Mouse (Mus musculus): ENCODE measurements at regions not wholly inside any gene's neighbourhood (a gene's known extent, or its start where the extent isn't known, plus 50 kb on each side); places are given as distances from the start of the nearest gene placed in this dataset.

- no peak for TF ChIP-seq POLR2A (IDR thresholded peaks at IDR 0.05; ENCODE audit: insufficient read length, low read depth)
- no peak for TF ChIP-seq USF1 (IDR thresholded peaks at IDR 0.05; ENCODE audit: low read depth)
- TF ChIP-seq E2F4 (IDR thresholded peaks at IDR 0.05; ENCODE audit: insufficient read depth): no peak
- TF ChIP-seq TCF12 (IDR thresholded peaks at IDR 0.05; ENCODE audit: insufficient read depth, poor library complexity, severe bottlenecking): no peak
- no peak for TF ChIP-seq POLR2AphosphoS2 (IDR thresholded peaks at IDR 0.05; ENCODE audit: insufficient read length, low read depth)
- TF ChIP-seq CEBPB (IDR thresholded peaks at IDR 0.05; ENCODE audit: insufficient read depth, poor library complexity, severe bottlenecking): no peak
- no peak for TF ChIP-seq TCF3 (IDR thresholded peaks at IDR 0.05; ENCODE audit: insufficient read length, low read depth)
- TF ChIP-seq MAX (IDR thresholded peaks at IDR 0.05; ENCODE audit: low read depth): no peak
Observed at GRCm38 (mm10) chr12:9235866-9236265, 206.1 kb downstream of the Ttc32 start.
